8 mouse cellular contexts compared by ENCODE assay signal in genomic region chr8:124281700-124282541, GRCm38 (mm10). TPM values are rescaled to one million over a fixed set of nuclear protein-coding genes. Genes with fewer than 3 reads are reported as not detected.
DNase-seq lines count a peak whose midpoint lies in the region; ATAC-seq and TF ChIP-seq lines count a peak whose summit lies in the region.

No protein-coding gene starts in this region.

- no peak for TF ChIP-seq EP300 in liver, postnatal 0 days (IDR thresholded peaks at IDR 0.05; ENCODE audit: low read depth)

- TF ChIP-seq POLR2A in thymus, adult 2 months (IDR thresholded peaks at IDR 0.05; ENCODE audit: control insufficient read depth, extremely low read depth, insufficient read depth, low read length, poor library complexity): no peak

- no peak overlapping the region for H3K4me2 ChIP-seq in hindbrain, embryonic 16.5 days (ENCODE audit: low read length)
- no peak overlapping the region for H3K4me2 ChIP-seq in liver, postnatal 0 days (ENCODE audit: low read depth, low read length)
- no peak overlapping the region for H3K4me2 ChIP-seq in intestine, postnatal 0 days (replicated peaks; ENCODE audit: low read depth)

- TF ChIP-seq CTCF in thymus, adult 2 months (IDR thresholded peaks at IDR 0.05; ENCODE audit: borderline replicate concordance, control insufficient read depth, extremely low read depth, insufficient read depth, low read length, poor library complexity): 0 out of 2 replicates have a peak, but pooled peaks have one; percentile 7
- no peak for TF ChIP-seq CTCF in liver, postnatal 0 days (IDR thresholded peaks at IDR 0.05; ENCODE audit: low read depth)
- TF ChIP-seq CTCF in intestine, postnatal 0 days (IDR thresholded peaks at IDR 0.05; ENCODE audit: low read depth): no peak

- no peaks in the 10 kb centered on the region for H3K9me3 ChIP-seq in embryonic facial prominence, embryonic 10.5 days
- no peaks in the 10 kb centered on the region for H3K9me3 ChIP-seq in hindbrain, embryonic 16.5 days (ENCODE audit: control insufficient read depth, low read length)
- H3K9me3 ChIP-seq in liver, postnatal 0 days (ENCODE audit: low read length): no peaks in the 10 kb centered on the region
- no peaks in the 10 kb centered on the region for H3K9me3 ChIP-seq in intestine, postnatal 0 days (ENCODE audit: control insufficient read depth)

- H3K9ac ChIP-seq in hindbrain, embryonic 16.5 days (ENCODE audit: low read depth, low read length): no peak overlapping the region
- no peak overlapping the region for H3K9ac ChIP-seq in liver, postnatal 0 days (replicated peaks)
- H3K9ac ChIP-seq in intestine, postnatal 0 days (ENCODE audit: low read depth, low read length): no peak overlapping the region

- 45% methylated on average over 11 of the region's 11 CpGs for WGBS in thymus, adult 2 months
- WGBS in embryonic facial prominence, embryonic 10.5 days: 83% methylated on average over 11 of the region's 11 CpGs
- 47% methylated on average over 11 of the region's 11 CpGs for WGBS in hindbrain, embryonic 16.5 days
- WGBS in liver, postnatal 0 days (ENCODE audit: insufficient replicate concordance): 64% methylated on average over 11 of the region's 11 CpGs
- 67% methylated on average over 11 of the region's 11 CpGs for WGBS in intestine, postnatal 0 days

- H3K27ac ChIP-seq in thymus, adult 2 months (ENCODE audit: control insufficient read depth, insufficient read depth, low read length): peak overlapping the region; percentile 73
- H3K27ac ChIP-seq in embryonic facial prominence, embryonic 10.5 days (replicated peaks): peak overlapping the region; percentile 87; the same call in 1 of the 2 replicates
- H3K27ac ChIP-seq in hindbrain, embryonic 16.5 days (ENCODE audit: low read depth, low read length): peak overlapping the region; percentile 23; the same call in 1 of the 2 replicates
- no peak overlapping the region for H3K27ac ChIP-seq in liver, postnatal 0 days (ENCODE audit: low read depth)
- no peak overlapping the region for H3K27ac ChIP-seq in intestine, postnatal 0 days (ENCODE audit: low read depth, low read length)

- H3K27me3 ChIP-seq in thymus, adult 2 months (ENCODE audit: control insufficient read depth, insufficient read depth, low read length): no peaks in the 10 kb centered on the region
- no peaks in the 10 kb centered on the region for H3K27me3 ChIP-seq in embryonic facial prominence, embryonic 10.5 days (replicated peaks; ENCODE audit: low read depth, poor library complexity, severe bottlenecking)
- H3K27me3 ChIP-seq in hindbrain, embryonic 16.5 days (replicated peaks; ENCODE audit: control insufficient read depth, insufficient read depth, low read length): no peaks in the 10 kb centered on the region
- H3K27me3 ChIP-seq in liver, postnatal 0 days (ENCODE audit: insufficient read depth, low read length): no peaks in the 10 kb centered on the region
- no peaks in the 10 kb centered on the region for H3K27me3 ChIP-seq in intestine, postnatal 0 days (replicated peaks; ENCODE audit: control insufficient read depth, insufficient read depth, low read length)

- no peaks in the 10 kb centered on the region for H3K36me3 ChIP-seq in thymus, adult 2 months (ENCODE audit: control insufficient read depth, insufficient read depth, low read length)
- H3K36me3 ChIP-seq in embryonic facial prominence, embryonic 10.5 days (replicated peaks): no peaks in the 10 kb centered on the region
- no peaks in the 10 kb centered on the region for H3K36me3 ChIP-seq in hindbrain, embryonic 16.5 days (ENCODE audit: control insufficient read depth, insufficient read depth, low read length)
- H3K36me3 ChIP-seq in liver, postnatal 0 days (replicated peaks; ENCODE audit: insufficient read depth, low read length): no peaks in the 10 kb centered on the region
- H3K36me3 ChIP-seq in intestine, postnatal 0 days (ENCODE audit: control insufficient read depth, insufficient read depth): no peaks in the 10 kb centered on the region

- H3K4me1 ChIP-seq in thymus, adult 2 months (replicated peaks; ENCODE audit: control insufficient read depth, insufficient read depth, low read length): peaks cover 79% of the 10 kb centered on the region
- H3K4me1 ChIP-seq in embryonic facial prominence, embryonic 10.5 days: peaks cover 75% of the 10 kb centered on the region
- H3K4me1 ChIP-seq in hindbrain, embryonic 16.5 days (ENCODE audit: control insufficient read depth, insufficient read depth, low read depth, low read length): peaks cover 48% of the 10 kb centered on the region
- H3K4me1 ChIP-seq in liver, postnatal 0 days (ENCODE audit: insufficient read depth): peaks cover 68% of the 10 kb centered on the region
- peaks cover 11% of the 10 kb centered on the region; the same call in 1 of the 2 replicates for H3K4me1 ChIP-seq in intestine, postnatal 0 days (replicated peaks; ENCODE audit: control insufficient read depth, insufficient read depth, low read length)

- no peak for ATAC-seq in hindbrain, embryonic 16.5 days
- ATAC-seq in liver, postnatal 0 days: no peak
- no peak for ATAC-seq in intestine, postnatal 0 days

- DNase-seq in thymus, adult 2 months: peak; percentile 31
- no peak for DNase-seq in thymus, postnatal 10 days (ENCODE audit: low spot score in 2 of 2)
- DNase-seq in embryonic facial prominence, embryonic 10.5 days (ENCODE audit: low spot score): no peak
- DNase-seq in liver, postnatal 0 days: no peak
- DNase-seq in adrenal gland, postnatal 4 days (ENCODE audit: low spot score in 2 of 2): no peak
- no peak for DNase-seq in spleen, postnatal 10 days (ENCODE audit: low spot score in 2 of 2)

- no peak overlapping the region for H3K4me3 ChIP-seq in thymus, adult 2 months (ENCODE audit: control insufficient read depth, insufficient read depth, low read length)
- H3K4me3 ChIP-seq in embryonic facial prominence, embryonic 10.5 days: no peak overlapping the region
- H3K4me3 ChIP-seq in hindbrain, embryonic 16.5 days (ENCODE audit: low read length): no peak overlapping the region
- H3K4me3 ChIP-seq in liver, postnatal 0 days (ENCODE audit: low read depth, low read length): no peak overlapping the region
- H3K4me3 ChIP-seq in intestine, postnatal 0 days (ENCODE audit: low read depth, low read length): no peak overlapping the region

RNA-seq across cellular contexts. Expression of gene Galnt2, which starts 50.7 kb away (rescaled TPM):
- polyA plus RNA-seq in thymus, adult 2 months (2012; rRNA removed): 22.2 and 29.0 TPM in 2 replicates
- 34.8 and 42.2 TPM in 2 replicates for polyA plus RNA-seq in embryonic facial prominence, embryonic 10.5 days (2016; fragmentation: Nextera tagmentation; extraction: Ambion mirVana)
- 33.8 and 40.2 TPM in 2 replicates for polyA plus RNA-seq in hindbrain, embryonic 16.5 days (2015; fragmentation: Nextera tagmentation; extraction: Ambion mirVana)
- 23.3 and 23.5 TPM in 2 replicates for polyA plus RNA-seq in liver, postnatal 0 days (2015; fragmentation: Nextera tagmentation; extraction: Ambion mirVana)
- 10 to 100 TPM; 65.3 to 81.1 TPM for total RNA-seq in adrenal gland, postnatal 4 days (2021)
- polyA plus RNA-seq in intestine, postnatal 0 days (2015; fragmentation: Nextera tagmentation; extraction: Ambion mirVana): 44.0 and 48.7 TPM in 2 replicates

Comparison
In these comparisons a context has a peak if more than half of its experiments do, and no peak if none do; other contexts are left out.
1. H3K27ac ChIP-seq: peak in thymus, adult 2 months (single experiment), embryonic facial prominence, embryonic 10.5 days (single experiment) and hindbrain, embryonic 16.5 days (single experiment); none in liver, postnatal 0 days (single experiment) and intestine, postnatal 0 days (single experiment).